Mouse (Mus musculus): ENCODE measurements around the gene Zfp184. TPM values are rescaled to one million over a fixed set of nuclear protein-coding genes. Genes with fewer than 3 reads are reported as not detected.

Gene Zfp184
- polyA plus RNA-seq, 1 experiment from 2014 or later, result 11.7 TPM

GRCm38 (mm10) chr13:21969816-21970215, 24.9 kb downstream of the Zfp184 start:
- H3K4me2 ChIP-seq, result no peak overlapping the region
- 0 out of 2 replicates have a peak, but pooled peaks cover 3% of the 10 kb centered on the region for H3K4me1 ChIP-seq (replicated peaks)
- no peaks in the 10 kb centered on the region; the same call in 1 of the 2 replicates for H3K36me3 ChIP-seq
- WGBS, result 63% methylated on average over 2 of the region's 2 CpGs
- H3K27me3 ChIP-seq, result 0 out of 2 replicates have a peak, but pooled peaks cover 2% of the 10 kb centered on the region
- no peak overlapping the region for H3K27ac ChIP-seq (replicated peaks)
- ATAC-seq (ENCODE audit: low FRiP score, low read depth), result no peak
- no peaks in the 10 kb centered on the region for H3K9me3 ChIP-seq
- no peak overlapping the region for H3K4me3 ChIP-seq
- H3K9ac ChIP-seq, result no peak overlapping the region

GRCm38 (mm10) chr13:21971641-21972040, 26.7 kb downstream of the Zfp184 start:
- WGBS, result 51% methylated on average over 3 of the region's 3 CpGs
- no peak overlapping the region for H3K4me2 ChIP-seq
- H3K9me3 ChIP-seq, result no peaks in the 10 kb centered on the region
- 0 out of 2 replicates have a peak, but pooled peaks cover 2% of the 10 kb centered on the region for H3K27me3 ChIP-seq
- H3K27ac ChIP-seq (replicated peaks), result no peak overlapping the region
- no peaks in the 10 kb centered on the region for H3K36me3 ChIP-seq
- H3K4me3 ChIP-seq, result no peak overlapping the region
- ATAC-seq (ENCODE audit: low FRiP score, low read depth), result no peak
- H3K4me1 ChIP-seq (replicated peaks), result 0 out of 2 replicates have a peak, but pooled peaks cover 3% of the 10 kb centered on the region
- H3K9ac ChIP-seq, result no peak overlapping the region

- Histone ChIP-seq H3K9me3 (no peaks in the 10 kb centered on the region), H3K4me3 (peak overlapping the region; percentile 61), H3K9ac (peak overlapping the region; percentile 63), H3K27me3 (peaks cover 14% of the 10 kb centered on the region), H3K4me2 (peak overlapping the region; percentile 50), H3K4me1 (replicated peaks) (0 out of 2 replicates have a peak, but pooled peaks cover 3% of the 10 kb centered on the region), H3K36me3 (no peaks in the 10 kb centered on the region), H3K27ac (replicated peaks) (peak overlapping the region; percentile 91)
- ATAC-seq (ENCODE audit: low FRiP score, low read depth), result peak; percentile 85
- under 1% methylated on average over 23 of the region's 23 CpGs for WGBS
Observed at GRCm38 (mm10) chr13:21974221-21974725, 29.4 kb downstream of the Zfp184 start.

GRCm38 (mm10) chr13:21974726-21975473, 30.0 kb downstream of the Zfp184 start:
- no peaks in the 10 kb centered on the region for H3K36me3 ChIP-seq
- H3K27ac ChIP-seq (replicated peaks), result peak overlapping the region; percentile 91
- H3K4me1 ChIP-seq (replicated peaks), result 0 out of 2 replicates have a peak, but pooled peaks cover 3% of the 10 kb centered on the region
- peaks cover 20% of the 10 kb centered on the region for H3K27me3 ChIP-seq
- H3K9me3 ChIP-seq, result no peaks in the 10 kb centered on the region
- 3% methylated on average over 20 of the region's 20 CpGs for WGBS
- H3K4me2 ChIP-seq, result peak overlapping the region; percentile 50
- ATAC-seq (ENCODE audit: low FRiP score, low read depth), result peak; percentile 96
- peak overlapping the region; percentile 61 for H3K4me3 ChIP-seq
- H3K9ac ChIP-seq, result peak overlapping the region; percentile 63

GRCm38 (mm10) chr13:21980981-21981802, 36.3 kb downstream of the Zfp184 start, which contains the start of gene Pom121l2:
Gene Pom121l2, plus strand, starts transcription at chr13:21981194.
- peak within 1 kb of the TSS; percentile 46 for H3K4me3 ChIP-seq
- no peaks in the 10 kb centered on the region for H3K36me3 ChIP-seq
- H3K9ac ChIP-seq, result peak within 1 kb of the TSS; percentile 37
- H3K27ac ChIP-seq (replicated peaks), result no peak within 1 kb of the TSS
- under 1% methylated on average over 58 of the region's 58 CpGs for WGBS
- H3K4me2 ChIP-seq, result peak within 1 kb of the TSS; percentile 83
- H3K27me3 ChIP-seq, result peaks cover 72% of the 10 kb centered on the region
- H3K9me3 ChIP-seq, result no peaks in the 10 kb centered on the region
- peaks cover 11% of the 10 kb centered on the region for H3K4me1 ChIP-seq (replicated peaks)
- peak; percentile 66; the same call in 1 of the 2 replicates for ATAC-seq (ENCODE audit: low FRiP score, low read depth)

GRCm38 (mm10) chr13:21981803-21982193, 36.9 kb downstream of the Zfp184 start:
- H3K27me3 ChIP-seq, result peaks cover 75% of the 10 kb centered on the region
- peaks cover 11% of the 10 kb centered on the region for H3K4me1 ChIP-seq (replicated peaks)
- H3K36me3 ChIP-seq, result no peaks in the 10 kb centered on the region
- no peak overlapping the region for H3K27ac ChIP-seq (replicated peaks)
- H3K4me2 ChIP-seq, result peak overlapping the region; percentile 83
- H3K4me3 ChIP-seq, result peak overlapping the region; percentile 46
- peak overlapping the region; percentile 37 for H3K9ac ChIP-seq
- WGBS, result 6% methylated on average over 17 of the region's 17 CpGs
- ATAC-seq (ENCODE audit: low FRiP score, low read depth), result peak; percentile 54; the same call in 1 of the 2 replicates
- H3K9me3 ChIP-seq, result no peaks in the 10 kb centered on the region

- Histone ChIP-seq H3K9me3 (no peaks in the 10 kb centered on the region), H3K4me3 (no peak overlapping the region), H3K36me3 (no peaks in the 10 kb centered on the region), H3K9ac (no peak overlapping the region), H3K27ac (replicated peaks) (no peak overlapping the region), H3K4me1 (replicated peaks) (peaks cover 11% of the 10 kb centered on the region), H3K4me2 (no peak overlapping the region), H3K27me3 (peaks cover 70% of the 10 kb centered on the region)
- no peak for ATAC-seq (ENCODE audit: low FRiP score, low read depth)
- 82% methylated on average over 2 of the region's 2 CpGs for WGBS
Observed at GRCm38 (mm10) chr13:21984486-21984885, 39.6 kb downstream of the Zfp184 start.

GRCm38 (mm10) chr13:21992550-21992949, 47.7 kb downstream of the Zfp184 start:
- Histone ChIP-seq H3K4me1 (replicated peaks) (0 out of 2 replicates have a peak, but pooled peaks cover 11% of the 10 kb centered on the region), H3K27ac (replicated peaks) (no peak overlapping the region), H3K4me3 (no peak overlapping the region), H3K27me3 (peaks cover 67% of the 10 kb centered on the region), H3K4me2 (no peak overlapping the region), H3K9me3 (no peaks in the 10 kb centered on the region), H3K9ac (no peak overlapping the region), H3K36me3 (no peaks in the 10 kb centered on the region)
- 87% methylated on average over 5 of the region's 5 CpGs for WGBS
- ATAC-seq (ENCODE audit: low FRiP score, low read depth), result no peak

- H3K9me3 ChIP-seq, result no peaks in the 10 kb centered on the region
- no peaks in the 10 kb centered on the region for H3K36me3 ChIP-seq
- H3K4me1 ChIP-seq (replicated peaks), result 0 out of 2 replicates have a peak, but pooled peaks cover 11% of the 10 kb centered on the region
- H3K9ac ChIP-seq, result no peak overlapping the region
- H3K27ac ChIP-seq (replicated peaks), result no peak overlapping the region
- ATAC-seq (ENCODE audit: low FRiP score, low read depth), result no peak
- 1% methylated on average over 22 of the region's 22 CpGs for WGBS
- H3K4me2 ChIP-seq, result no peak overlapping the region
- peaks cover 77% of the 10 kb centered on the region for H3K27me3 ChIP-seq
- H3K4me3 ChIP-seq, result no peak overlapping the region
Observed at GRCm38 (mm10) chr13:21993957-21994738, 49.3 kb downstream of the Zfp184 start.

- Histone ChIP-seq H3K4me3 (peak overlapping the region; percentile 19), H3K9me3 (no peaks in the 10 kb centered on the region), H3K27ac (replicated peaks) (no peak overlapping the region), H3K36me3 (no peaks in the 10 kb centered on the region), H3K27me3 (peaks cover 84% of the 10 kb centered on the region), H3K4me2 (peak overlapping the region; percentile 45), H3K9ac (no peak overlapping the region), H3K4me1 (replicated peaks) (0 out of 2 replicates have a peak, but pooled peaks cover 11% of the 10 kb centered on the region)
- no peak for ATAC-seq (ENCODE audit: low FRiP score, low read depth)
- 5% methylated on average over 8 of the region's 8 CpGs for WGBS
Observed at GRCm38 (mm10) chr13:21994896-21995295, 50.0 kb downstream of the Zfp184 start.

GRCm38 (mm10) chr13:21995331-21995914, 50.5 kb downstream of the Zfp184 start:
- Histone ChIP-seq H3K27me3 (peaks cover 86% of the 10 kb centered on the region), H3K9ac (no peak overlapping the region), H3K27ac (replicated peaks) (no peak overlapping the region), H3K4me1 (replicated peaks) (0 out of 2 replicates have a peak, but pooled peaks cover 11% of the 10 kb centered on the region), H3K9me3 (no peaks in the 10 kb centered on the region), H3K36me3 (no peaks in the 10 kb centered on the region), H3K4me3 (peak overlapping the region; percentile 19), H3K4me2 (peak overlapping the region; percentile 45)
- under 1% methylated on average over 21 of the region's 21 CpGs for WGBS
- ATAC-seq (ENCODE audit: low FRiP score, low read depth), result no peak
